Mouse (Mus musculus) midbrain, embryonic 13.5 days (tissue): ENCODE results near the gene Arhgef39. TPM values are rescaled to one million over a fixed set of nuclear protein-coding genes. Genes with fewer than 3 reads are reported as not detected.

Experiments used
- ATAC-seq: fragments of 200-750 bp; cut with Nextera tagmentation; 2 replicates; pipeline ENCODE4 v1.8.0; 2017; ENCODE audit warnings: mild to moderate bottlenecking, moderate TSS enrichment, moderate library complexity
- H3K27ac ChIP-seq: fragments of 300-500 bp; sonication (generic); 2 replicates; pipeline ENCODE4 v1.5.1; 2015; ENCODE audit warnings: inconsistent platforms, mild to moderate bottlenecking, moderate library complexity
- H3K27me3 ChIP-seq: fragments of 300-500 bp; sonication (generic); 2 replicates; pipeline ENCODE4 v1.6.1; 2015; ENCODE audit warnings: mild to moderate bottlenecking, inconsistent platforms
- H3K36me3 ChIP-seq: fragments of 300-500 bp; sonication (generic); 2 replicates; pipeline ENCODE4 v1.6.1; 2015; ENCODE audit warnings: mild to moderate bottlenecking, inconsistent platforms
- H3K4me1 ChIP-seq: fragments of 300-500 bp; sonication (generic); replicated peaks from 2 replicates; pipeline ENCODE4 v1.6.1; 2015; ENCODE audit warnings: inconsistent platforms
- H3K4me2 ChIP-seq: fragments of 300-500 bp; sonication (generic); replicated peaks from 2 replicates; pipeline ENCODE4 v1.6.1; 2015; ENCODE audit warnings: moderate library complexity, mild to moderate bottlenecking, inconsistent platforms
- H3K4me3 ChIP-seq: fragments of 300-500 bp; sonication (generic); replicated peaks from 2 replicates; pipeline ENCODE4 v1.5.1; 2015; ENCODE audit warnings: mild to moderate bottlenecking, inconsistent platforms
- H3K9ac ChIP-seq: fragments of 300-500 bp; sonication (generic); replicated peaks from 2 replicates; pipeline ENCODE4 v1.6.1; 2015; ENCODE audit warnings: mild to moderate bottlenecking, inconsistent platforms
- H3K9me3 ChIP-seq: fragments of 300-500 bp; sonication (generic); 2 replicates; pipeline ENCODE4 v1.6.1; 2016; ENCODE audit warnings: mild to moderate bottlenecking, inconsistent platforms
- WGBS: fragments of 180-500 bp; shearing (Covaris S2); methylation state at CpG from one replicate; pipeline ENCODE4 v1.1.7; 2015; 5-methylcytosine and 5-hydroxymethylcytosine counted together
- polyA plus RNA-seq: library from polyadenylated mRNA; unstranded; fragments of >200 nt; fragmentation: Nextera tagmentation; extraction: Ambion mirVana; gene quantifications from 2 replicates; pipeline ENCODE4 v1.2.1, GENCODE M21; 2015

The Arhgef39 gene
- polyA plus RNA-seq: 15.4 and 16.1 TPM in 2 replicates

GRCm38 (mm10) chr4:43499407-43500333 lies at the start of gene Arhgef39:
Gene Arhgef39 (minus strand): TSS chr4:43499695.
- ATAC-seq: peak; percentile 90
- 0 out of 2 replicates have a peak, but pooled peaks cover 9% of the 10 kb centered on the region for H3K36me3 ChIP-seq
- H3K4me1 ChIP-seq: peaks cover 41% of the 10 kb centered on the region
- peak within 1 kb of the TSS; percentile 53 for H3K4me3 ChIP-seq
- H3K4me2 ChIP-seq: peak within 1 kb of the TSS; percentile 78
- H3K27me3 ChIP-seq: 0 out of 2 replicates have a peak, but pooled peaks cover 5% of the 10 kb centered on the region
- no peak within 1 kb of the TSS for H3K27ac ChIP-seq
- peak within 1 kb of the TSS; percentile 61 for H3K9ac ChIP-seq
- no peaks in the 10 kb centered on the region for H3K9me3 ChIP-seq
- WGBS: 7% methylated on average over 50 of the region's 50 CpGs

GRCm38 (mm10) chr4:43549055-43549454 lies 49.6 kb upstream of the Arhgef39 start:
- Histone ChIP-seq H3K4me2 (no peak overlapping the region), H3K9me3 (no peaks in the 10 kb centered on the region), H3K4me3 (no peak overlapping the region), H3K9ac (no peak overlapping the region), H3K27me3 (no peaks in the 10 kb centered on the region), H3K27ac (no peak overlapping the region), H3K4me1 (no peaks in the 10 kb centered on the region), H3K36me3 (peaks cover 100% of the 10 kb centered on the region)
- ATAC-seq: no peak
- 90% methylated on average over 12 of the region's 12 CpGs for whole genome bisulfite sequencing

- H3K9me3 ChIP-seq: no peaks in the 10 kb centered on the region
- no peak overlapping the region for H3K4me3 ChIP-seq
- no peak overlapping the region for H3K27ac ChIP-seq
- no peak overlapping the region for H3K9ac ChIP-seq
- no peak for ATAC-seq
- WGBS: 96% methylated on average over 8 of the region's 8 CpGs
- peaks cover 100% of the 10 kb centered on the region for H3K36me3 ChIP-seq
- no peaks in the 10 kb centered on the region for H3K27me3 ChIP-seq
- H3K4me1 ChIP-seq: no peaks in the 10 kb centered on the region
- no peak overlapping the region for H3K4me2 ChIP-seq
Measured at GRCm38 (mm10) chr4:43547160-43547559, 47.7 kb upstream of the Arhgef39 start.

GRCm38 (mm10) chr4:43546375-43547047 lies 47.0 kb upstream of the Arhgef39 start:
- Histone ChIP-seq H3K9ac (no peak overlapping the region), H3K9me3 (no peaks in the 10 kb centered on the region), H3K4me2 (no peak overlapping the region), H3K27me3 (no peaks in the 10 kb centered on the region), H3K27ac (no peak overlapping the region), H3K4me1 (no peaks in the 10 kb centered on the region), H3K4me3 (no peak overlapping the region), H3K36me3 (peaks cover 100% of the 10 kb centered on the region)
- no peak for ATAC-seq
- 95% methylated on average over 12 of the region's 12 CpGs for WGBS

- H3K4me1 ChIP-seq: no peaks in the 10 kb centered on the region
- 87% methylated on average over 3 of the region's 3 CpGs for WGBS
- no peak overlapping the region for H3K4me2 ChIP-seq
- H3K9ac ChIP-seq: no peak overlapping the region
- no peaks in the 10 kb centered on the region for H3K27me3 ChIP-seq
- ATAC-seq: no peak
- H3K27ac ChIP-seq: no peak overlapping the region
- peaks cover 99% of the 10 kb centered on the region for H3K36me3 ChIP-seq
- H3K4me3 ChIP-seq: no peak overlapping the region
- no peaks in the 10 kb centered on the region for H3K9me3 ChIP-seq
Measured at GRCm38 (mm10) chr4:43542044-43542443, 42.5 kb upstream of the Arhgef39 start.

- Histone ChIP-seq H3K4me1 (no peaks in the 10 kb centered on the region), H3K27me3 (no peaks in the 10 kb centered on the region), H3K9me3 (no peaks in the 10 kb centered on the region), H3K4me2 (no peak overlapping the region), H3K4me3 (no peak overlapping the region), H3K9ac (no peak overlapping the region), H3K27ac (no peak overlapping the region), H3K36me3 (peaks cover 97% of the 10 kb centered on the region)
- no peak for ATAC-seq
- WGBS: 92% methylated on average over 9 of the region's 9 CpGs
Measured at GRCm38 (mm10) chr4:43536031-43536430, 36.5 kb upstream of the Arhgef39 start.

GRCm38 (mm10) chr4:43535628-43536027 lies 36.1 kb upstream of the Arhgef39 start:
- H3K9me3 ChIP-seq: no peaks in the 10 kb centered on the region
- 97% methylated on average over 8 of the region's 8 CpGs for WGBS
- no peak for ATAC-seq
- H3K27me3 ChIP-seq: no peaks in the 10 kb centered on the region
- H3K4me1 ChIP-seq: no peaks in the 10 kb centered on the region
- H3K9ac ChIP-seq: no peak overlapping the region
- H3K4me2 ChIP-seq: no peak overlapping the region
- H3K4me3 ChIP-seq: no peak overlapping the region
- no peak overlapping the region for H3K27ac ChIP-seq
- H3K36me3 ChIP-seq: peaks cover 93% of the 10 kb centered on the region

- ATAC-seq: no peak
- WGBS: 86% methylated on average over 9 of the region's 9 CpGs
- no peaks in the 10 kb centered on the region for H3K27me3 ChIP-seq
- H3K4me3 ChIP-seq: no peak overlapping the region
- H3K9ac ChIP-seq: no peak overlapping the region
- H3K4me2 ChIP-seq: no peak overlapping the region
- no peak overlapping the region for H3K27ac ChIP-seq
- H3K9me3 ChIP-seq: no peaks in the 10 kb centered on the region
- no peaks in the 10 kb centered on the region for H3K4me1 ChIP-seq
- peaks cover 73% of the 10 kb centered on the region for H3K36me3 ChIP-seq
Measured at GRCm38 (mm10) chr4:43533270-43533669, 33.8 kb upstream of the Arhgef39 start.

GRCm38 (mm10) chr4:43530581-43530980 lies 31.1 kb upstream of the Arhgef39 start:
- H3K4me3 ChIP-seq: no peak overlapping the region
- no peak overlapping the region for H3K4me2 ChIP-seq
- no peak overlapping the region for H3K27ac ChIP-seq
- no peak for ATAC-seq
- 26% methylated on average over 7 of the region's 7 CpGs for WGBS
- no peaks in the 10 kb centered on the region for H3K4me1 ChIP-seq
- peaks cover 47% of the 10 kb centered on the region for H3K36me3 ChIP-seq
- no peak overlapping the region for H3K9ac ChIP-seq
- H3K9me3 ChIP-seq: no peaks in the 10 kb centered on the region
- peaks cover 9% of the 10 kb centered on the region for H3K27me3 ChIP-seq

- ATAC-seq: no peak
- WGBS: 79% methylated on average over 8 of the region's 8 CpGs
- H3K9ac ChIP-seq: no peak overlapping the region
- peaks cover 14% of the 10 kb centered on the region for H3K27me3 ChIP-seq
- H3K4me3 ChIP-seq: no peak overlapping the region
- peaks cover 42% of the 10 kb centered on the region for H3K36me3 ChIP-seq
- H3K4me2 ChIP-seq: no peak overlapping the region
- no peaks in the 10 kb centered on the region for H3K4me1 ChIP-seq
- H3K9me3 ChIP-seq: no peaks in the 10 kb centered on the region
- no peak overlapping the region for H3K27ac ChIP-seq
Measured at GRCm38 (mm10) chr4:43530081-43530501, 30.6 kb upstream of the Arhgef39 start.

- H3K4me2 ChIP-seq: no peak overlapping the region
- no peaks in the 10 kb centered on the region for H3K9me3 ChIP-seq
- 76% methylated on average over 9 of the region's 9 CpGs for WGBS
- no peak overlapping the region for H3K9ac ChIP-seq
- no peak overlapping the region for H3K27ac ChIP-seq
- H3K36me3 ChIP-seq: peaks cover 27% of the 10 kb centered on the region
- no peak overlapping the region for H3K4me3 ChIP-seq
- ATAC-seq: no peak
- H3K27me3 ChIP-seq: peaks cover 30% of the 10 kb centered on the region
- H3K4me1 ChIP-seq: peaks cover 10% of the 10 kb centered on the region
Measured at GRCm38 (mm10) chr4:43528487-43528886, 29.0 kb upstream of the Arhgef39 start.

GRCm38 (mm10) chr4:43527880-43528279 lies 28.4 kb upstream of the Arhgef39 start:
- no peak overlapping the region for H3K9ac ChIP-seq
- H3K9me3 ChIP-seq: no peaks in the 10 kb centered on the region
- ATAC-seq: no peak
- no peak overlapping the region for H3K4me2 ChIP-seq
- H3K27ac ChIP-seq: no peak overlapping the region
- peaks cover 36% of the 10 kb centered on the region for H3K27me3 ChIP-seq
- H3K4me3 ChIP-seq: no peak overlapping the region
- H3K36me3 ChIP-seq: peaks cover 21% of the 10 kb centered on the region
- peaks cover 16% of the 10 kb centered on the region for H3K4me1 ChIP-seq
- 64% methylated on average over 5 of the region's 5 CpGs for WGBS
